Mouse (Mus musculus) cerebellum, adult 2 months (tissue): ENCODE data around the gene Psap.

ENCODE experiments used
- CTCF ChIP-seq: fragments of 200-500 bp; IDR thresholded peaks from 2 replicates; pipeline ENCODE4 v1.5.1; 2011; ENCODE audit warnings: low read depth, mild to moderate bottlenecking, control low read depth, low read length, moderate library complexity, borderline replicate concordance; ENCODE audit not compliant: insufficient read depth
- POLR2A ChIP-seq: fragments of 200-500 bp; IDR thresholded peaks from 2 replicates; pipeline ENCODE4 v1.6.1; 2011; ENCODE audit warnings: low read length, control low read depth, borderline replicate concordance; ENCODE audit not compliant: insufficient read depth

DNA sequence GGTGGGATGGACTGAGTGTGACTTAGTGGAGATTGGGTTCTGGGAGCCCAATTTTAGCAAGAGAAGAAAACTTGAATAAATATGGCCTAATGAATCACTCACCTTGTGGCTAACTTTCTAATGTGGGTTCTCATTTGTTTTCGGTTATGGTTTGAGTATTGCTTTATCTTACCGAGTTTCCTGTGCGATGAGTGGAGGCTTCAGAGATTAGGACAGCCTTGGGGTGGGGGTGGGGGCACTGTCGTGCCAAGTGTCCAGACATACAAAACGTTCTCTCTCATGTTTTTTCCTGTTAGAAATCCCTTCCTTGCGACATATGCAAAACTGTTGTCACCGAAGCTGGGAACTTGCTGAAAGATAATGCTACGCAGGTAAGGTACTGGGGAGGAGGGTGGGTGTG is 14.8 kb downstream of the Psap start:
- TF ChIP-seq CTCF (no peak), POLR2A (no peak)
